Mouse (Mus musculus): ENCODE results near the gene Trpm8. TPM values are rescaled to one million over a fixed set of nuclear protein-coding genes. Genes with fewer than 3 reads are reported as not detected.
A peak's percentile ranks its signal among the peaks of the same experiment; 100 is the strongest.

Gene Trpm8
- polyA plus RNA-seq, 1 experiment from 2014 or later = 0.04 TPM

DNA sequence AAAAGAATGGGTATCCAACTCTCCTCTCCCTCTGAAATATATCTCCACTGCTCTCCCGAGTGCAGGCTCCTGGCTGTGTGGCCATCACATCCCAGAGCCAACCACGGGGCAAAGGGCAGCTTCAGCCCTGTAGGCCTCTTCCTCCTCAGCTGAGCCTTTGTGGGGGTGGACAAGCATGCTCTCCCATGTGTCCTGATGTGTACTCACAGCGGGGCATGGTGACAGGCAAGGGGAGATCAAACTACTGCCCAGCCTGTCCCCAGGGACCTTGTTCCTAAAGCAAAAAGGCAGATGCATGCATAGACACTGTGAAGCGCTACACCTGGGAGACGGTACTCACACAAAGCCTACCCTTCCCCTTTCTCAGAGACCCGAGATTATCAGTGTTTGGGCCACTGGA, 17.3 kb upstream of the Trpm8 start:
- Histone ChIP-seq H3K27me3 (no peaks in the 10 kb centered on the region), H3K9ac (replicated peaks) (no peak overlapping the region), H3K4me2 (replicated peaks) (no peak overlapping the region), H3K36me3 (peaks cover 61% of the 10 kb centered on the region), H3K4me1 (replicated peaks) (no peaks in the 10 kb centered on the region), H3K4me3 (replicated peaks) (no peak overlapping the region), H3K9me3 (peaks cover 39% of the 10 kb centered on the region), H3K27ac (no peak overlapping the region)
- peak; percentile 22 for ATAC-seq
- WGBS = 84% methylated on average over 6 of the region's 6 CpGs

DNA sequence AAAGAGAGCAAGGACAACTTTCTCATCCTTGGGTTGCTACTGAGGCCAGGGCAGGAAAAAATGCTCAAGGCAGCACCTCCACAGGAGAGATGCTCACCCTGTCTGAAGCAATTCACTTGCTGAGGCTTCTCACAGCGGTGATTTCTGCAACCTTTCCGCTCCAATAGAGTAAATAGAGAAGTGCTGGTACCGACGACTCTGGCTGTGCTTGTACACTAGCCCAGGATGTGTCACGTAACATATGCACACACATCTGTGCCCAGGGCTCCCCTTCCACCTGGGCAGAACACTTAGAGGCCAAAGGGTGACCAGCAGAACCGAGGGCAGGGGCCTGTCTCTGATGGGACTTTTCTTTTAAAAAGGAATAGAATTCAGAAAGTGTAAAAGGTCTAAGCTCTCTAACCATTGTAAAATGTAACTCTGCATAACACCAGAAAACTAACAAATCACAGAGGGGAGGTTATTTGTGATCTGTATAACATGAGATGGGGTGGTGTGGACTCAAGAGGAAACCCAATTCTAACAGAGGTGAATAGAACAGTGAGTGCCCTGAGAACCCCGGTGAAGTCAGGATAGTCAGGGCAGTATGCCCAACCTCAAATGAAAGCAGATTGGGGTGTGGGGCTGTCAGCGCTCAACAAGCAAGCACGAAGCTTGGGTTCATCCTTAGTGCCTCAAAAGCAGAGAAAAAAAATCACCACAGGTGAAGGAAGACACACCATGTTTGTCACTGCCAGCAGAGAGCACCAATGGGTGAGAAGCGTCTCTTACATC, 16.7 kb upstream of the Trpm8 start:
- H3K9me3 ChIP-seq = peaks cover 32% of the 10 kb centered on the region
- H3K4me2 ChIP-seq (replicated peaks) = no peak overlapping the region
- no peak overlapping the region for H3K4me3 ChIP-seq (replicated peaks)
- no peak overlapping the region for H3K27ac ChIP-seq
- no peaks in the 10 kb centered on the region for H3K27me3 ChIP-seq
- H3K36me3 ChIP-seq = peaks cover 68% of the 10 kb centered on the region
- WGBS = 86% methylated on average over 10 of the region's 10 CpGs
- no peak overlapping the region for H3K9ac ChIP-seq (replicated peaks)
- H3K4me1 ChIP-seq (replicated peaks) = no peaks in the 10 kb centered on the region
- ATAC-seq = no peak

DNA sequence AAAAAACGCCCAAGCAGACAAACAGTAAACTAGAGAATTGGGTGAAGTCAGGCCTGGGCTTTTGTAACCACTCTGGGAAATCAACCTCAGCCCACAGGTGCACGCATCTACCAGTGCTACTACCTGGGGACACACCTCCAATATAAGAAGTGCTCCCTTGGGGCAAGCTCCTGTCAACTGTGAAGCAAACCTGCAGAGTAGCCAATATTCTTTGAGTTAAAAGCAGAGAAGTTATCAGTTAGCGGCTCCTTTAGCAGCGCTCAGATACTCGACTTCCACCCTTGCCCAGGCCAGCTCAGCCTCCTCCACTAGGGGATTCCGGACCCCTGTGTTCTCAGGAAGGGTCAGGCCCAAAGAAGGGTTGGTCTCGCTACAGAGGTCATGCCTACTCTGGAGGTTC, 15.8 kb upstream of the Trpm8 start:
- H3K4me3 ChIP-seq (replicated peaks) = no peak overlapping the region
- peaks cover 23% of the 10 kb centered on the region for H3K9me3 ChIP-seq
- peaks cover 77% of the 10 kb centered on the region for H3K36me3 ChIP-seq
- H3K9ac ChIP-seq (replicated peaks) = no peak overlapping the region
- ATAC-seq = no peak
- H3K27me3 ChIP-seq = no peaks in the 10 kb centered on the region
- H3K27ac ChIP-seq = no peak overlapping the region
- WGBS = 87% methylated on average over 7 of the region's 7 CpGs
- H3K4me2 ChIP-seq (replicated peaks) = no peak overlapping the region
- H3K4me1 ChIP-seq (replicated peaks) = no peaks in the 10 kb centered on the region

DNA sequence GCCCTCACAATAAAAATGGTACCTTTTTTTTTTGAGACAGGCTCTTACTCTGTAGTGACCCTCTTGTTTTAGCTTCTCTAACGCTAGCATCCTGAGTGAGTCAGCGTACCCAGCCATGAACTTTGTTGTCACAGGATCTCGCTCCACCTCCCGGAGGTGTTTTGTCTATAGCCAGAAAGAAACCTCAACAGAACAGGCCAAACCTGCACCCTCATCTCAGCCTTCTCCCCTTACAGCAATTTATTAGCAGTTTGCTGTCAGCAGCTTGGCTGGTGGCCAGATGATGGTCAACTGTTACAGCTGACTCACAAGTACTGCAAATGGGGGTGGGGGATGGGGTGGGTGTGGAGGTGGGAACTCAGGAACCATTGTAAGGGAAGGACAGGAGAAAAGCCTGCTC, 15.2 kb upstream of the Trpm8 start:
- H3K4me2 ChIP-seq (replicated peaks) = no peak overlapping the region
- no peak overlapping the region for H3K9ac ChIP-seq (replicated peaks)
- no peaks in the 10 kb centered on the region for H3K27me3 ChIP-seq
- H3K9me3 ChIP-seq = peaks cover 17% of the 10 kb centered on the region
- no peaks in the 10 kb centered on the region for H3K4me1 ChIP-seq (replicated peaks)
- WGBS = 91% methylated on average over 4 of the region's 4 CpGs
- no peak for ATAC-seq
- H3K4me3 ChIP-seq (replicated peaks) = no peak overlapping the region
- peaks cover 83% of the 10 kb centered on the region for H3K36me3 ChIP-seq
- H3K27ac ChIP-seq = no peak overlapping the region

DNA sequence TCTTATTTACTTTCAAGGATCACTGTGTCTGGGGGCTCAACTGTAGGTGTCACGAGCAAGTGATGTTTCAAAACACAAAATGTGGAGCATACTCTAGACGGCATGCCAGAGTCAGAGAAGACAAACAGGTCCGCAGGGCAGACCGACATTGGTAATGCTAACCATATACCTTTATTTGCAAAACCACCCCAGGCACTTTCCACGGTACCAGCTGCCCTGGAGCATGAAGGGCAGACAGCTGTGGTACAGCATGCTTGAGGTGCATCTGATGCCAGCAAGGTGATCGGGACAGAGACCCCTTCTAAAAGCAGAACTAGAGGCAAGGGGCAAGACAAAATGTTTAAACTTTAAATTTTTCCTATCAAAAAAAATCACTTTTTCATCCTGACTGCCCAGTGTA, 14.5 kb upstream of the Trpm8 start:
- 81% methylated on average over 6 of the region's 6 CpGs for WGBS

DNA sequence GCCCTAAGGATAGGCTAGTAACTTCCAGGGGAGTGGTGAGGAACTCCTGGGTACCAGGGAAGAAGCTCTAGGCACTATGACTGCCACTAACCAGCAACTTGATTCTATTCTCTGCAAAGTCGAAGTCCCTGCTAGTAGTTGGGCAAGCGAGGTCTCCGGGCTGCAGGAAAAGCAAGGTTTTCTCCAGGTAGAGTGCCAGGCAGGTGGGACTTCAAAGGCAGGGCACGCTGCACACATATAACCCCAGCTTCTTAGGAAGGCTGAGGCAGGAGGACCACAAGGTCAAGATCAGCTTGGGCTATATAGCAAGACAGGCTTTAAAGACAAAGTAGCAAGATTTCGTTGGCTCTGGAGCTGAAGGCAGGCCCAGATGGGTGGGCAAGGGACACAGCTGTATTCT, 13.7 kb upstream of the Trpm8 start:
- H3K27me3 ChIP-seq = no peaks in the 10 kb centered on the region
- H3K4me1 ChIP-seq (replicated peaks) = no peaks in the 10 kb centered on the region
- H3K9me3 ChIP-seq = 0 out of 2 replicates have a peak, but pooled peaks cover 5% of the 10 kb centered on the region
- WGBS = 91% methylated on average over 5 of the region's 5 CpGs
- H3K4me3 ChIP-seq (replicated peaks) = no peak overlapping the region
- H3K27ac ChIP-seq = no peak overlapping the region
- H3K9ac ChIP-seq (replicated peaks) = no peak overlapping the region
- no peak overlapping the region for H3K4me2 ChIP-seq (replicated peaks)
- H3K36me3 ChIP-seq = peaks cover 98% of the 10 kb centered on the region
- no peak for ATAC-seq

More for the DNA sequence above, 14.5 kb upstream of the Trpm8 start:
- Histone ChIP-seq H3K4me3 (replicated peaks) (no peak overlapping the region), H3K4me1 (replicated peaks) (no peaks in the 10 kb centered on the region), H3K9ac (replicated peaks) (no peak overlapping the region), H3K27me3 (no peaks in the 10 kb centered on the region), H3K9me3 (peaks cover 10% of the 10 kb centered on the region; the same call in 1 of the 2 replicates), H3K27ac (no peak overlapping the region), H3K36me3 (peaks cover 90% of the 10 kb centered on the region), H3K4me2 (replicated peaks) (no peak overlapping the region)
- no peak for ATAC-seq

DNA sequence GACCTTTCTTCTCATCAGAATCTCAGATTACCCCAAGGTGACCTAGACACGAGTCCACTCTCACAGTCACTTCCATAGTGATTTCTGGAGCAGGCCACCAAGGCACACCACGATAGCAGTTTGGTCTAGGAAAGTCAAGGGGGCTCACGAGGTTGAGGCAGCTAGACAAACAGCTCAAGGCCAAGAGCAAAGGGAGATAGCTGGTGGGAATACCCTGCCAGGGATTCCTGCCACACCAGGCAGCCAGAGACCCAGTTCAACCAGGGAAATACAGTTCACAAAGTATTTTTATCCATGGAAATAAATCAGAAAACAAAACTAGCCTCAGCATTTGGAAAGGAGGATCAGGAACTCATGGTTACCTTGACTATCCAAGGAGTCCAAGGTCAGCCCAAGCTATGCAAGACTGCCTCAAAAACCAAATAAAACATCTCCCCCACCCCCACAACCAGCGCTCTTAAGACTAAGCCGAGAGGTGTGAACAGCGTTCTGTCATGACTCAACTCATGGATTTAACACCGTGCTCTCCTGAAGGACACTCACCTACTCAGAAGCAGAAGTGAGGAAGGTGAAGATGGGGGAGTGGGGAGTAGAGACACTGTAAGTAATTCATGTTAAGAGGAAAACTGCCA, 13.1 kb upstream of the Trpm8 start:
- H3K36me3 ChIP-seq = peaks cover 100% of the 10 kb centered on the region
- H3K27ac ChIP-seq = no peak overlapping the region
- no peak for ATAC-seq
- H3K9me3 ChIP-seq = 0 out of 2 replicates have a peak, but pooled peaks cover 2% of the 10 kb centered on the region
- no peak overlapping the region for H3K4me2 ChIP-seq (replicated peaks)
- H3K4me3 ChIP-seq (replicated peaks) = no peak overlapping the region
- WGBS = 90% methylated on average over 7 of the region's 7 CpGs
- no peaks in the 10 kb centered on the region for H3K4me1 ChIP-seq (replicated peaks)
- H3K27me3 ChIP-seq = no peaks in the 10 kb centered on the region
- no peak overlapping the region for H3K9ac ChIP-seq (replicated peaks)

DNA sequence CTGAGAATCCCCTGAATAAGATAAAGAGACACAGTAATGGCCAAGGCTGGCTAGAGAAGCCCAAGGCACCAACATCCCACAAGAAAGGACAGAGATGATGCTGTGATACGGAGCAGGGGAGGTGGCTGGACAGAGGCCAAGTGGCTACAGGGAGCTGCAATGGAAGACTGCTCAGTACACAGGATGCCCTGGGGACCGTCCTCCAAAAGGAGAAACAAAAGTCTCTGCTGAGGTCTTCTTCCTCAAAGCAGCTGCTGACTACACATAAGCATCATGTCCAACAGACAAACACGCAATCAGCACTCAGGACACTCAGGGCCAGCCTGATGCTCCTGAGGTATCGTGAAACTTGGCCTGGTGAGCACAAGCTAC, 12.6 kb upstream of the Trpm8 start:
- Histone ChIP-seq H3K9ac (replicated peaks) (no peak overlapping the region), H3K4me3 (replicated peaks) (no peak overlapping the region), H3K4me2 (replicated peaks) (no peak overlapping the region), H3K27me3 (no peaks in the 10 kb centered on the region), H3K36me3 (peaks cover 100% of the 10 kb centered on the region), H3K27ac (no peak overlapping the region), H3K4me1 (replicated peaks) (no peaks in the 10 kb centered on the region), H3K9me3 (no peaks in the 10 kb centered on the region)
- ATAC-seq = no peak
- WGBS = 78% methylated on average over 4 of the region's 4 CpGs

DNA sequence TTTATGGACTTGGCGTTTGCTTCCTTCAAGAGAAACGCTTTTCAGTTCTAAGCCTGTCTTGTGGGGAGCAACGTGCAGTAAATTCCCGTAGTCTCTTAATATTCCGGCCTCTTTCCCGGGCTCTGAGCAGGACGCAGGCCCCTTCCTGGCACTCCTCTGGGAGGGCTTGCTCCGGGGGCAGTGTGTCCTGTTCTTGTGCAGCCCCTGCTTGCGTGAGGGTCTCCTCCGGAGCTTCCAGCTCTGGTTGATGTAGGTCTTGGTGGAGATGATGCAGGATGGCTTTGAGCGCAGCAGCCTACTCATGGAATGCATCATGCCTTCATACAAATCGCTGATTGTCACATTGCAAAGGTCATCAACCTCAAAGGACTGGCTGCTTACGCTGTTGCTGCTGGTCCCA, 11.3 kb upstream of the Trpm8 start:
- Histone ChIP-seq H3K9ac (replicated peaks) (no peak overlapping the region), H3K9me3 (no peaks in the 10 kb centered on the region), H3K36me3 (peaks cover 90% of the 10 kb centered on the region), H3K4me1 (replicated peaks) (no peaks in the 10 kb centered on the region), H3K4me3 (replicated peaks) (no peak overlapping the region), H3K4me2 (replicated peaks) (no peak overlapping the region), H3K27me3 (no peaks in the 10 kb centered on the region), H3K27ac (no peak overlapping the region)
- WGBS = 89% methylated on average over 13 of the region's 13 CpGs
- no peak for ATAC-seq

DNA sequence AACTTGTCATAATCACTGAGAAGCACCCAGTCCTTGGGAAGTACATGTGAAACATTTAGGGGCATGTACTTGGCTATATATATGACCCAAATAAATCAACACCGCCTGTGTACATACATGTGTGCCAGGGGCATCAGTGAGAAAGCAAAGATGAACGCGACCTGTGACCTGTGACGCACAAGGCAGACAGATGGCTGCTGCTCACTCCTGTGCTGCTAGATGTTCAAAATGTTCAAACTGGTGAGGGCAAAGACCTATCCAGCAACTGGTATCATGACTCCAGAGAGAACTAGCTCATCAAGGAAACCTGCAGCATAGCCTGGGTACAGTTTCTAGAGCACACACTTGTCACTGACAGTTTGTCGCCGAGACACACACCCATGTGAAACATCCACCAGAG, 10.0 kb upstream of the Trpm8 start:
- WGBS = 94% methylated on average over 6 of the region's 6 CpGs
- no peak; the same call in 1 of the 2 replicates for ATAC-seq
- H3K27ac ChIP-seq = no peak overlapping the region
- no peaks in the 10 kb centered on the region for H3K4me1 ChIP-seq (replicated peaks)
- H3K9me3 ChIP-seq = no peaks in the 10 kb centered on the region
- no peak overlapping the region for H3K4me2 ChIP-seq (replicated peaks)
- H3K36me3 ChIP-seq = peaks cover 87% of the 10 kb centered on the region
- H3K27me3 ChIP-seq = no peaks in the 10 kb centered on the region
- H3K4me3 ChIP-seq (replicated peaks) = no peak overlapping the region
- no peak overlapping the region for H3K9ac ChIP-seq (replicated peaks)

DNA sequence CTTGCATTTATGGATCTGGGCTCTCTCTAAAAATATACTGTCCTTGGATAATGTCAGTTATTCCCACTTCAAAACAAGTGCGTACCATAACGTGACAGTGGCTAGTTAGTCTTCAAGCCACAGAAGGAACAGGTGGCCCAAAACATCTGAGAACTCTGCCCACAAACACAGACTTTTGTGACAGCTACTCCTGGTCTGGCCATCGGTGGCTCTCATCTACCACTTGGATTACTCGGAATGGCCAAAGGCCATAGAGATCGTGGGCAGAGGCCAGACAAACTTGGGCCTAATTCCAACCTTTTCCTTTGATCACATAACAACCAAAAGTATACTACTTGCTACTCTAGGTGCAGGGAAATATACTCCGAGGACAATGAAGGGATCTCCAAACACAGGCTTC, 9.4 kb upstream of the Trpm8 start:
- H3K27me3 ChIP-seq = no peaks in the 10 kb centered on the region
- peaks cover 86% of the 10 kb centered on the region for H3K36me3 ChIP-seq
- no peak overlapping the region for H3K9ac ChIP-seq (replicated peaks)
- no peak overlapping the region for H3K4me3 ChIP-seq (replicated peaks)
- no peak overlapping the region for H3K4me2 ChIP-seq (replicated peaks)
- WGBS = 89% methylated on average over 6 of the region's 6 CpGs
- ATAC-seq = no peak
- no peak overlapping the region for H3K27ac ChIP-seq
- no peaks in the 10 kb centered on the region for H3K4me1 ChIP-seq (replicated peaks)
- no peaks in the 10 kb centered on the region for H3K9me3 ChIP-seq

DNA sequence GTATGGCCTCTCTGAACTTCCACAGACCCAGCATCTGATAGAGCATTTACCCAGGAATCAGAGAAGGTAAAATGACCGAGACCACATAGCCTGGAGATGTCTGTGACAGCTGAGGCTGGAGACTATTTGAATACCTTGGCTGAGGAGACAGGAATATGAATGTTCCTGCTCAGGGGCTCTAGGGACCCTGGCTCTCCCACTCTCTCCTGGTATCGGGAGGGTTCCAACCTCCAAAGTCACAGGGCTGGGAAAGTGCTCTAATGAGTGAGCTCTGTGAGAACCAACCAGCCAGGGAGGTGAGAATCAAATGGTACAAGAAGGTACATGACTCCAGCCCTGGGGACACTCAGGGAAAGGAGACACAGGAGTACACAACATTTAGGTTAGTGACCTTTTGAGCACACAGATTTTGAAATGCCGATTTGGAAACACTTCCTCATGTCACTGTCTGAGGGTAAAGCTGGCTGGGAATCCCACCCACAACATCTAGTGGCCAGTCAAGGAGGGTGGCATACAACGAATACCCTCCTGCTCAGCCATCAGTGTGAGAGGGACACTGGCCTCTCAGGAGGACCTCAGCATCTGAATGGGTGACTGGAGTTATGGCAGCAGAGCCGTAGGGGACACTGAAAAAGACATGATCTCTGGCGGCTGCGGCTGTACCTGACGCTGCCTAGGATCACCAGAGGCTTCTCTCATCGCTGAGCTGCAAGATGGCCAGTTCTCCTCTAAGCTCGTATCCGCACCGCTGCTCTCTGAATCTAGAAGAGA, 7.7 kb upstream of the Trpm8 start:
- Histone ChIP-seq H3K4me1 (replicated peaks) (no peaks in the 10 kb centered on the region), H3K27ac (no peak overlapping the region), H3K36me3 (peaks cover 85% of the 10 kb centered on the region), H3K9ac (replicated peaks) (no peak overlapping the region), H3K4me2 (replicated peaks) (no peak overlapping the region), H3K4me3 (replicated peaks) (no peak overlapping the region), H3K27me3 (no peaks in the 10 kb centered on the region), H3K9me3 (no peaks in the 10 kb centered on the region)
- ATAC-seq = no peak
- 89% methylated on average over 12 of the region's 12 CpGs for WGBS
